Mouse (Mus musculus) spleen, adult 2 months (tissue): ENCODE measurements around the gene Cpa4.

ENCODE experiments used
- CTCF ChIP-seq: fragments of 200-500 bp; IDR thresholded peaks from 2 replicates; pipeline ENCODE4 v1.5.1; 2011; ENCODE audit warnings: mild to moderate bottlenecking, inconsistent platforms; ENCODE audit not compliant: insufficient read depth, insufficient read length, insufficient replicate concordance; ENCODE audit errors: extremely low read depth
- POLR2A ChIP-seq: fragments of 200-500 bp; IDR thresholded peaks from 2 replicates; pipeline ENCODE4 v1.6.1; 2011; ENCODE audit warnings: low read depth, low read length, inconsistent platforms

- TF ChIP-seq CTCF (no peak), POLR2A (no peak)
Measured at GRCm38 (mm10) chr6:30550496-30551192, 17.5 kb upstream of the Cpa4 start.
